ENCODE assay signal across 22 mouse cellular contexts in genomic region chr9:72838256-72838655, GRCm38 (mm10). TPM values are rescaled to one million over a fixed set of nuclear protein-coding genes. Genes with fewer than 3 reads are reported as not detected.
DNase-seq lines count a peak whose midpoint lies in the region; ATAC-seq and TF ChIP-seq lines count a peak whose summit lies in the region.
"Had no signal": no experiment of that assay in that cellular context is flagged by ENCODE, and none has a peak within 500 bp of the region (broad histone marks: within the 10 kb centered on the region; RNA-seq: fewer than 3 reads in every experiment).

No protein-coding gene starts in this region.

- TF ChIP-seq CTCF in bone marrow macrophage, adult 2 months (IDR thresholded peaks at IDR 0.05; ENCODE audit: low read depth, low read length), result no peak

- H3K4me1 ChIP-seq in bone marrow macrophage, adult 2 months (ENCODE audit: control insufficient read depth, insufficient read depth, low read length), result peaks cover 17% of the 10 kb centered on the region
- H3K4me1 ChIP-seq: megakaryocyte, embryonic 14.5 days had no signal

- H3K79me2 ChIP-seq in macrophage (ENCODE audit: inconsistent target), result no peaks in the 10 kb centered on the region

- WGBS in macrophage (ENCODE audit: missing documents), result 100% methylated on average over 1 of the region's 3 CpGs

- TF ChIP-seq POLR2A in bone marrow macrophage, adult 2 months (IDR thresholded peaks at IDR 0.05; ENCODE audit: borderline replicate concordance, low read depth, low read length), result no peak

- H3K4me3 ChIP-seq in bone marrow macrophage, adult 2 months (ENCODE audit: insufficient read depth, low read length), result no peak overlapping the region
- no peak overlapping the region for H3K4me3 ChIP-seq in macrophage (ENCODE audit: inconsistent target)
- H3K4me3 ChIP-seq: erythroblast, embryonic 14.5 days; forebrain, embryonic 15.5 days; gastrocnemius, adult 2 months; heart, embryonic 13.5 days; liver, embryonic 13.5 days; megakaryocyte, embryonic 14.5 days; neural tube, embryonic 12.5 days had no signal

- DNase-seq in frontal cortex, adult 2 months (ENCODE audit: extremely low spot score in 1 of 2, low spot score in 1 of 2), result no peak
- DNase-seq in 3T3-L1 (ENCODE audit: low read depth, low spot score), result peak; percentile 94
- DNase-seq in cerebellum, adult 9-11 months, result no peak
- DNase-seq in T-cell, adult 2 months (ENCODE audit: low spot score), result no peak
- no peak for DNase-seq in cerebellum, adult 11-12 months
- DNase-seq: adrenal gland, postnatal 14 days; B cell, adult 2 months; cerebellum, adult 9-10 months; gastrocnemius, adult 2 months; heart, postnatal 4 days; liver, embryonic 13.5 days; right cerebral cortex, postnatal 25 days; thymus, postnatal 4 days had no signal

- H3K27ac ChIP-seq in bone marrow macrophage, adult 2 months (ENCODE audit: insufficient read depth, low read depth, low read length), result peak overlapping the region; percentile 60
- H3K27ac ChIP-seq in macrophage, result peak overlapping the region; percentile 19
- H3K27ac ChIP-seq: forebrain, embryonic 15.5 days; gastrocnemius, adult 2 months; heart, embryonic 13.5 days; liver, embryonic 13.5 days; neural tube, embryonic 12.5 days had no signal

- H3K36me3 ChIP-seq in macrophage (ENCODE audit: inconsistent target), result no peaks in the 10 kb centered on the region
- H3K36me3 ChIP-seq: forebrain, embryonic 15.5 days; liver, embryonic 13.5 days had no signal

- ATAC-seq in frontal cortex, adult (ENCODE audit: low TSS enrichment), result peak; percentile 61; the same call in 1 of the 2 replicates
- ATAC-seq: forebrain, embryonic 15.5 days; lung, postnatal 0 days had no signal

RNA-seq across cellular contexts. Expression of gene Prtg, which starts 31.6 kb away (rescaled TPM):
- 1.2 and 1.4 TPM in 2 replicates for polyA plus RNA-seq in frontal cortex, adult 2 months (2012; rRNA removed)
- not detected in 2 replicates for polyA plus RNA-seq in bone marrow macrophage, adult 2 months (2012; ENCODE audit: insufficient read depth, insufficient read length, missing spikeins)
- total RNA-seq in macrophage (2018; cell fraction: chromatin; rRNA removed), result under 1 TPM in 1 of 26 experiments, not detected in 25; 0.06 TPM
- not detected for total RNA-seq in macrophage (2018; cell fraction: cytosol; rRNA removed)
- not detected for total RNA-seq in macrophage (2018; cell fraction: nucleus; rRNA removed)
- polyA plus RNA-seq in macrophage (2018), result not detected in 3 replicates
- polyA plus RNA-seq: erythroblast, embryonic 14.5 days had no signal
